Mouse (Mus musculus) lung, postnatal 0 days (tissue): Measurements from ENCODE around the gene Atpif1. TPM values are rescaled to one million over a fixed set of nuclear protein-coding genes. Genes with fewer than 3 reads are reported as not detected.
A peak's percentile ranks its signal among the peaks of the same experiment; 100 is the strongest.

Source experiments
- ATAC-seq: fragments of 200-750 bp; cut with Nextera tagmentation; 2 replicates; pipeline ENCODE4 v1.8.0; 2017; ENCODE audit warnings: moderate library complexity
- DNase-seq: peaks from one replicate; pipeline ENCODE4 v3.0.0-alpha.2; 2016; ENCODE audit warnings: low spot score
- H3K27ac ChIP-seq: fragments of 300-500 bp; sonication (generic); 2 replicates; pipeline ENCODE4 v1.5.1; 2014; ENCODE audit warnings: antibody characterized with exemption, mild to moderate bottlenecking, low read length, mixed read lengths
- H3K27me3 ChIP-seq: fragments of 300-500 bp; sonication (generic); replicated peaks from 2 replicates; pipeline ENCODE4 v1.6.1; 2014; ENCODE audit warnings: low read length, mixed read lengths; ENCODE audit not compliant: insufficient read depth
- H3K36me3 ChIP-seq: fragments of 300-500 bp; sonication (generic); 2 replicates; pipeline ENCODE4 v1.6.1; 2014; ENCODE audit warnings: low read length, mixed read lengths; ENCODE audit not compliant: insufficient read depth
- H3K4me1 ChIP-seq: fragments of 300-500 bp; sonication (generic); 2 replicates; pipeline ENCODE4 v1.6.1; 2014; ENCODE audit warnings: antibody characterized with exemption, low read depth, low read length, mixed read lengths; ENCODE audit not compliant: insufficient read depth
- H3K4me2 ChIP-seq: fragments of 300-500 bp; sonication (generic); replicated peaks from 2 replicates; pipeline ENCODE4 v1.6.1; 2014; ENCODE audit warnings: low read depth, mild to moderate bottlenecking, low read length, moderate library complexity, mixed read lengths
- H3K4me3 ChIP-seq: fragments of 300-500 bp; sonication (generic); 2 replicates; pipeline ENCODE4 v1.5.1; 2014; ENCODE audit warnings: low read depth, low read length
- H3K9ac ChIP-seq: fragments of 300-500 bp; sonication (generic); replicated peaks from 2 replicates; pipeline ENCODE4 v1.6.1; 2014; ENCODE audit warnings: low read depth, mild to moderate bottlenecking
- H3K9me3 ChIP-seq: fragments of 300-500 bp; sonication (generic); 2 replicates; pipeline ENCODE4 v1.6.1; 2016; ENCODE audit warnings: low read length, mixed read lengths
- CTCF ChIP-seq: IDR thresholded peaks from 2 replicates; pipeline ENCODE4 v1.5.1; 2016; ENCODE audit warnings: antibody characterized with exemption, mild to moderate bottlenecking
- EP300 ChIP-seq: IDR thresholded peaks from 2 replicates; pipeline ENCODE4 v1.6.1; 2016; ENCODE audit warnings: antibody characterized with exemption, mild to moderate bottlenecking, control low read depth
- WGBS: fragments of 180-500 bp; shearing (Covaris S2); extraction: QIAGEN DNeasy Blood & Tissue Kit; methylation state at CpG from one replicate; pipeline ENCODE4 v1.1.7; 2014; 5-methylcytosine and 5-hydroxymethylcytosine counted together
- polyA plus RNA-seq: library from polyadenylated mRNA; unstranded; fragments of >200 nt; fragmentation: Nextera tagmentation; extraction: Ambion mirVana; gene quantifications from 2 replicates; pipeline ENCODE4 v1.2.1, GENCODE M21; 2015

Atpif1 gene
- polyA plus RNA-seq, result 700 and 732 TPM in 2 replicates

- WGBS, result under 1% methylated on average over 61 of the region's 63 CpGs
- ATAC-seq, result peak; percentile 88
Measured at GRCm38 (mm10) chr4:132532981-132533916, at the start of gene Atpif1. Gene Atpif1, minus strand, starts transcription at chr4:132533659.

GRCm38 (mm10) chr4:132574809-132575347 lies 41.4 kb upstream of the Atpif1 start:
- Histone ChIP-seq H3K4me2 (no peak overlapping the region), H3K9ac (no peak overlapping the region), H3K36me3 (no peaks in the 10 kb centered on the region), H3K4me1 (no peaks in the 10 kb centered on the region), H3K27me3 (no peaks in the 10 kb centered on the region), H3K9me3 (no peaks in the 10 kb centered on the region), H3K27ac (no peak overlapping the region), H3K4me3 (no peak overlapping the region)
- WGBS, result 78% methylated on average over 1 of the region's 1 CpGs
- DNase-seq (peak; percentile 18), ATAC-seq (no peak)
- TF ChIP-seq EP300 (no peak), CTCF (no peak)

More at GRCm38 (mm10) chr4:132532981-132533916, at the start of gene Atpif1:
- peak within 1 kb of the TSS; percentile 72 for H3K4me3 ChIP-seq
- H3K9ac ChIP-seq, result peak within 1 kb of the TSS; percentile 65
- peaks cover 6% of the 10 kb centered on the region; the same call in 1 of the 2 replicates for H3K4me1 ChIP-seq
- no peaks in the 10 kb centered on the region for H3K27me3 ChIP-seq
- no peaks in the 10 kb centered on the region for H3K9me3 ChIP-seq
- TF ChIP-seq CTCF (peak; percentile 5; the same call in 1 of the 2 replicates), EP300 (no peak)
- DNase-seq, result peak; percentile 98
- H3K36me3 ChIP-seq, result no peaks in the 10 kb centered on the region
- peak within 1 kb of the TSS; percentile 82 for H3K27ac ChIP-seq
- peak within 1 kb of the TSS; percentile 71 for H3K4me2 ChIP-seq

DNA sequence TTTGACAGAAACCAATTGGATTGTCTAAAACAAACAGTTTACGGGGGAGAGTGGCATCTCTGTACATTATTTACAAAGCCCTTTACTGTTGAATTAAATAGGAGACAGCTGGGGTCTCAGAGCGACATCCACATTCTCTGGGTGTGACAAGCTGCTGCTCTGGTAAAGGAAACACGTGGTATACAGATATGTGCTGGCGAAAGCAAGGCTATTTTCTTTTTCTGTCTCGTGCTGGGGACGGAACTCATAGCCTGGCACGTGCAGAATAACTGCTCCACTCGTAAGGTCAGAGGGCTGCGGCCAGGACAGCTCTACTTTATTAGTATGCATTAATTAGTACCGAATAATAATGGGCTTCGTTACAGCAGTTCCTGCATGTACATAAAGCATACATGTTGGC lies 39.9 kb upstream of the Atpif1 start:
- H3K9me3 ChIP-seq, result no peaks in the 10 kb centered on the region
- no peaks in the 10 kb centered on the region for H3K4me1 ChIP-seq
- no peaks in the 10 kb centered on the region for H3K36me3 ChIP-seq
- no peak overlapping the region for H3K9ac ChIP-seq
- H3K27me3 ChIP-seq, result no peaks in the 10 kb centered on the region
- 33% methylated on average over 11 of the region's 11 CpGs for WGBS
- DNase-seq, result peak; percentile 75
- H3K4me3 ChIP-seq, result no peak overlapping the region
- H3K4me2 ChIP-seq, result peak overlapping the region; percentile 14; the same call in 1 of the 2 replicates
- ATAC-seq, result peak; percentile 82
- TF ChIP-seq EP300, result no peak
- no peak for TF ChIP-seq CTCF
- 0 out of 2 replicates have a peak overlapping the region, but pooled peaks have one; percentile 3 for H3K27ac ChIP-seq

DNA sequence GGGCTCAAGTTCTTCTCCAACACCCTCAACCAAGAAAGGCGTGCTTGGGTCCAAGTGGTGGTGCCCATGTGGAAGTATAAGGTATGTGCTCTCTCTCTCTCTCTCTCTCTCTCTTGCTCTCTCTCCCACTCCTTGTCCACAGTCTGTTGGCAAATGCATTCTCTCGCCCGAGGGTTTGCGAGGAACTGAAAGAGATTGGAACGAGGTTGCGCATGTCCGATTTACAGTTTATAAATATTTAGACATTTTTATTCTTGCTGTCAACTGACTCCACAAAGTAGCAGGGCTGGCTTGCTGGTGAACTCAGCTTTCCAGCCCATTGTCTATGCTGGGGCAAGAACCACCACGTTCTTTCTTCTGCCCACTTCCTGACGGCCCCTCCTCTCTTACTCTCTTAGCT lies 37.7 kb upstream of the Atpif1 start:
- no peak overlapping the region for H3K4me2 ChIP-seq
- H3K4me3 ChIP-seq, result no peak overlapping the region
- H3K27me3 ChIP-seq, result no peaks in the 10 kb centered on the region
- DNase-seq (peak; percentile 56), ATAC-seq (0 out of 2 replicates have a peak, but pooled peaks have one; percentile 8)
- no peaks in the 10 kb centered on the region for H3K36me3 ChIP-seq
- no peaks in the 10 kb centered on the region for H3K4me1 ChIP-seq
- no peak overlapping the region for H3K9ac ChIP-seq
- H3K9me3 ChIP-seq, result no peaks in the 10 kb centered on the region
- TF ChIP-seq EP300, result no peak
- TF ChIP-seq CTCF, result no peak
- WGBS, result 53% methylated on average over 9 of the region's 9 CpGs
- no peak overlapping the region; the same call in 1 of the 2 replicates for H3K27ac ChIP-seq

GRCm38 (mm10) chr4:132569115-132569514 lies 35.7 kb upstream of the Atpif1 start:
- H3K9ac ChIP-seq, result no peak overlapping the region
- 89% methylated on average over 5 of the region's 5 CpGs for WGBS
- peak; percentile 58 for TF ChIP-seq CTCF
- TF ChIP-seq EP300, result no peak
- no peak overlapping the region for H3K4me2 ChIP-seq
- no peaks in the 10 kb centered on the region for H3K4me1 ChIP-seq
- H3K36me3 ChIP-seq, result no peaks in the 10 kb centered on the region
- no peak overlapping the region for H3K27ac ChIP-seq
- no peaks in the 10 kb centered on the region for H3K9me3 ChIP-seq
- no peak overlapping the region for H3K4me3 ChIP-seq
- no peak for DNase-seq
- H3K27me3 ChIP-seq, result no peaks in the 10 kb centered on the region
- no peak for ATAC-seq

DNA sequence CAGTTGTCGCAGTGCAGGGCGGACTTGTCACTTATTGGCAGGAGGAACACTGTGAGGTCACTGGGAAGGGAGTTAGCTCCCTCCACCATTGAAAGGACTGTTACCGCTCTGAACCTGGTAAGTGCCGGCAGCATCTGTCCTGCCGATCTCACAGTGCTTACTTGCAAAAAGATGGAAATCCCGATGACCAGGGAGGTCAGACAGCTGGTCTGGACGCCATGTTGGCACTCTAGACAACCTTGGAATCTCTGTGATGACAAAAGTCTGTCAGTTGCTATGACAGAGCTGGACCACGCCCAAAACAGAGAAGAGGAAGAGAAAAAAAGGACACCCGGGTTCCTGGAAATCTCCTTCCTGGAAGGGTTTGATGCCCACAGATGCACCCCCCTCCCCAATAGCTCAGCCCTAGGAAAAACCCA lies 33.9 kb upstream of the Atpif1 start:
- H3K4me2 ChIP-seq, result 0 out of 2 replicates have a peak overlapping the region, but pooled peaks have one; percentile 12
- 39% methylated on average over 9 of the region's 9 CpGs for WGBS
- DNase-seq (peak; percentile 86), ATAC-seq (peak; percentile 60)
- H3K9me3 ChIP-seq, result no peaks in the 10 kb centered on the region
- no peaks in the 10 kb centered on the region for H3K4me1 ChIP-seq
- H3K27me3 ChIP-seq, result no peaks in the 10 kb centered on the region
- H3K27ac ChIP-seq, result peak overlapping the region; percentile 6; the same call in 1 of the 2 replicates
- no peak overlapping the region for H3K4me3 ChIP-seq
- no peaks in the 10 kb centered on the region for H3K36me3 ChIP-seq
- H3K9ac ChIP-seq, result no peak overlapping the region
- TF ChIP-seq EP300 (peak; percentile 66; the same call in 1 of the 2 replicates), CTCF (no peak)
